Mouse (Mus musculus) ES-E14 (cell line): Measurements from ENCODE around the gene Acad12.

Source experiments
- CHD2 ChIP-seq: IDR thresholded peaks from 2 replicates; pipeline ENCODE4 v1.6.1; 2014; ENCODE audit warnings: mild to moderate bottlenecking, low read depth, low read length, inconsistent platforms
- HCFC1 ChIP-seq: IDR thresholded peaks from 2 replicates; pipeline ENCODE4 v1.6.1; 2012; ENCODE audit warnings: low read length, inconsistent platforms, borderline replicate concordance; ENCODE audit not compliant: insufficient read depth
- ZC3H11A ChIP-seq: IDR thresholded peaks from 2 replicates; pipeline ENCODE4 v1.6.1; 2012; ENCODE audit warnings: low read depth, mild to moderate bottlenecking, inconsistent platforms, low read length, borderline replicate concordance
- ZNF384 ChIP-seq: IDR thresholded peaks from 2 replicates; pipeline ENCODE4 v1.6.1; 2012; ENCODE audit warnings: low read depth, low read length, inconsistent platforms

- TF ChIP-seq ZNF384 (no peak), ZC3H11A (no peak), HCFC1 (0 out of 2 replicates have a peak, but pooled peaks have one; percentile 2), CHD2 (no peak)
Observed at GRCm38 (mm10) chr5:121660059-121660896, 41.5 kb upstream of the Acad12 start, which contains the start of the genes Acad10 and Brap.
